In the genomic region with DNA sequence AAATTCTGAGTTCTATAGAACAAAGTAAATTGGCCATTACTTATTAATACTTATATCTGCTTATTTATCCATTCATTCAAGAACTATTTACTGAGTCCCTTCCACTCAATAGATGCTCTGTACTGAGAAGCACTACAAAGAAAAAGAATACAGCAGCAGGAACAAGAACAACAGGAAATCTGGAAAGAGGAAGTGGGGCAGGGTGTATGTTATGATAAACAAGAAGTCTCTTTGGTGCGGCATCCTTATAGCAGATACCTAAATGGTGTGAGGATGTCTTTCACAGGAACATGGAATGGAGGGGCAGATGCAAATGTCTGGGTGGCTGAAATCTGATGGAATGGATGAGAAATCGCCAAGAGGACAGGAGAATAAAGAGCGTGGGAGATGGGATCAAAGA, we compare ENCODE assay signal across 25 mouse cellular contexts.
"Had no signal": no experiment of that assay in that cellular context is flagged by ENCODE, and none has a peak within 500 bp of the region (broad histone marks: within the 10 kb centered on the region; RNA-seq: fewer than 3 reads in every experiment).

No protein-coding gene starts in this region.

- H3K36me3 ChIP-seq: heart, embryonic 12.5 days; hindbrain, embryonic 10.5 days; hindbrain, embryonic 12.5 days; intestine, embryonic 15.5 days; limb, embryonic 13.5 days; limb, embryonic 15.5 days; liver, embryonic 12.5 days had no signal

- H3K4me1 ChIP-seq: heart, embryonic 12.5 days; hindbrain, embryonic 10.5 days; hindbrain, embryonic 12.5 days; intestine, embryonic 15.5 days; limb, embryonic 13.5 days; limb, embryonic 15.5 days; liver, embryonic 12.5 days had no signal

- H3K4me3 ChIP-seq: heart, adult 2 months; heart, embryonic 12.5 days; hindbrain, embryonic 10.5 days; hindbrain, embryonic 12.5 days; intestine, embryonic 15.5 days; layer of hippocampus, adult 2 months; limb, embryonic 13.5 days; limb, embryonic 15.5 days; liver, embryonic 12.5 days had no signal

- H3K9me3 ChIP-seq: heart, embryonic 12.5 days; hindbrain, embryonic 10.5 days; hindbrain, embryonic 12.5 days; intestine, embryonic 15.5 days; limb, embryonic 13.5 days; limb, embryonic 15.5 days; liver, embryonic 12.5 days had no signal

- DNase-seq: gastrocnemius, postnatal 14 days; gastrocnemius, postnatal 36 days; heart, adult 11 months; heart, adult 2 months; heart, postnatal 10 days; heart, postnatal 4 days; kidney, adult 18-20 months; kidney, adult 8-10 months; kidney, postnatal 10 days; kidney, postnatal 25 days; kidney, postnatal 4 days; left cerebral cortex, postnatal 4 days had no signal

- H3K4me2 ChIP-seq: heart, embryonic 12.5 days; hindbrain, embryonic 12.5 days; hindbrain, embryonic 14.5 days; intestine, embryonic 15.5 days; limb, embryonic 13.5 days; limb, embryonic 15.5 days; liver, embryonic 12.5 days had no signal

- H3K27ac ChIP-seq: heart, adult 2 months; hindbrain, embryonic 10.5 days; hindbrain, embryonic 12.5 days; hindbrain, embryonic 14.5 days; intestine, embryonic 15.5 days; limb, embryonic 13.5 days; limb, embryonic 15.5 days; liver, embryonic 12.5 days; liver, embryonic 14.5 days had no signal

- ATAC-seq: hindbrain, embryonic 16.5 days; inflammation-experienced regulatory T-cells, adult 6 months; intestine, embryonic 15.5 days; intestine, postnatal 0 days; liver, embryonic 12.5 days had no signal

- H3K27me3 ChIP-seq: heart, embryonic 12.5 days; hindbrain, embryonic 12.5 days; intestine, embryonic 15.5 days; limb, embryonic 13.5 days; limb, embryonic 15.5 days; liver, embryonic 12.5 days had no signal

- H3K9ac ChIP-seq: heart, embryonic 12.5 days; hindbrain, embryonic 12.5 days; hindbrain, embryonic 14.5 days; intestine, embryonic 15.5 days; limb, embryonic 13.5 days; limb, embryonic 15.5 days; liver, embryonic 12.5 days; liver, embryonic 14.5 days had no signal
